Mouse (Mus musculus): Measurements from ENCODE around the gene Gopc. TPM values are rescaled to one million over a fixed set of nuclear protein-coding genes. Genes with fewer than 3 reads are reported as not detected.

Gene Gopc
- polyA plus RNA-seq, 1 experiment from 2014 or later = 20.2 TPM

DNA sequence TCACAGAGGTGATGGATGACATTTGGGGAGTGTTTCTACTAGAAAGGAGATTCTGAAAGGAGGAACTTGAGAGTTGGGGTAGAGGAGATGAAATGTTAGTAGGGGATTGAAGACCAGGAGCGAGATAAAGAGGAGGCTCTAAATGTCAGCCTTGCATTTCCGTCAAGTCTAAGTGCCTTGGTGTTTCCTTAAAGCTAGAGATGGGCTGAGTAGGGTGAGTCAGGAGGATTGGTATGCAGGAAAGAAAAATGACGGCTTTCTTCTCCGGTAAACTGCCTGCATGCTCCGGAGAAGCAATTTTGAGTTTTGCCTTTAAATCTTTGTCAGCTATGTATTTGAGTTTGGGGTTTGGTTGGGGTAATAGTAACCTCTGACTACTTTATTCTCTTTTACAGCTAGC is 37.0 kb upstream of the Gopc start:
- Histone ChIP-seq H3K4me1 (replicated peaks; ENCODE audit: control insufficient read depth, insufficient read depth, low read length) (peaks cover 16% of the 10 kb centered on the region), H3K4me3 (ENCODE audit: low read length) (peak overlapping the region; percentile 100), H3K4me2 (ENCODE audit: low read depth, low read length) (peak overlapping the region; percentile 87), H3K9ac (ENCODE audit: low read length) (peak overlapping the region; percentile 95; the same call in 1 of the 2 replicates), H3K27me3 (ENCODE audit: control insufficient read depth, insufficient read depth, low read depth, low read length) (no peaks in the 10 kb centered on the region), H3K9me3 (ENCODE audit: control insufficient read depth, low read length) (no peaks in the 10 kb centered on the region), H3K36me3 (ENCODE audit: control insufficient read depth, insufficient read depth, low read length) (peaks cover 2% of the 10 kb centered on the region; the same call in 1 of the 2 replicates), H3K27ac (ENCODE audit: low read length) (no peak overlapping the region)
- no peak for ATAC-seq (ENCODE audit: low read depth)
- WGBS = 30% methylated on average over 5 of the region's 5 CpGs

DNA sequence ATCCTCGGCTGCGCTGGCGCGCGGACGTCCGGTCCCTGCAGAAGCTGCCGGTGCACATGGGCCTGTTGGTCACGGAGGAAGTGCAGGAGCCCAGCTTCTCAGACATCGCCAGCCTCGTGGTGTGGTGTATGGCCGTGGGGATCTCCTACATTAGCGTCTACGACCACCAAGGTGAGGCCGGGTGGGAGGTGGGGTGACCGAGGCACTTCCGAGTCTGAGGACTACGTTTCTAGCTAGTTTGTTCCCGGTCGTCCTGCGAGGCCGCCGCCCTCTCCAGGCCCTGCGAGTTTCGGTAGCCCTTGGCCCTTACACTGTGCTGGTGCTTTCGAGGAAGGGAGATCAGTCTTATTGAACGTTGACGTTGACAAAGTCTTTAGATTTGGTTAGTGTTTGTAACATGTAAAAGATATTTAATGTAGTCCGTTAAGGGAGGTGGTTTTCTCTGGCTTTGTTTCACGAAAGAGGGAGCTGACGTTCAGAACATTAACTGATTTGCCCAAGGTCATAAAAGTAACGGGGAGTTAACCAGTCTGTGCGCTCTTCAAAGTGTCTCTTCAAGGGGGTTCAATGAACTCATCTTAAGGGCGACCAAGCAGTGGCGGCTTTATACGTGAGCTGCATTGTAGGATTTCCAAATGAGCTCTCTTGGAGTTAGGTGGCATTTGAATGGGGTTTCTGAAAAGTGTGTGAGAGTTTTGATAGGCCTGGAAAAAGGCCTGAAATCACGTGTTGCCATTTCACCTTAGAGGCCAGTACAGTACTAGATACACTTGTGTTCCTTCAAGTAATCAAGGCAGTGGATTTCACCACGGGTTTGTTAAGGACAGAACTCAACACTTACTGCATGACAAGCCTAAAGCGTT is 36.3 kb upstream of the Gopc start:
- Histone ChIP-seq H3K27ac (ENCODE audit: low read length) (peak overlapping the region; percentile 93), H3K36me3 (ENCODE audit: control insufficient read depth, insufficient read depth, low read length) (peaks cover 2% of the 10 kb centered on the region; the same call in 1 of the 2 replicates), H3K4me1 (replicated peaks; ENCODE audit: control insufficient read depth, insufficient read depth, low read length) (peaks cover 16% of the 10 kb centered on the region), H3K27me3 (ENCODE audit: control insufficient read depth, insufficient read depth, low read depth, low read length) (no peaks in the 10 kb centered on the region), H3K4me3 (ENCODE audit: low read length) (peak overlapping the region; percentile 100), H3K4me2 (ENCODE audit: low read depth, low read length) (peak overlapping the region; percentile 87), H3K9ac (ENCODE audit: low read length) (peak overlapping the region; percentile 95), H3K9me3 (ENCODE audit: control insufficient read depth, low read length) (no peaks in the 10 kb centered on the region)
- ATAC-seq (ENCODE audit: low read depth) = peak; percentile 18
- under 1% methylated on average over 39 of the region's 39 CpGs for WGBS

DNA sequence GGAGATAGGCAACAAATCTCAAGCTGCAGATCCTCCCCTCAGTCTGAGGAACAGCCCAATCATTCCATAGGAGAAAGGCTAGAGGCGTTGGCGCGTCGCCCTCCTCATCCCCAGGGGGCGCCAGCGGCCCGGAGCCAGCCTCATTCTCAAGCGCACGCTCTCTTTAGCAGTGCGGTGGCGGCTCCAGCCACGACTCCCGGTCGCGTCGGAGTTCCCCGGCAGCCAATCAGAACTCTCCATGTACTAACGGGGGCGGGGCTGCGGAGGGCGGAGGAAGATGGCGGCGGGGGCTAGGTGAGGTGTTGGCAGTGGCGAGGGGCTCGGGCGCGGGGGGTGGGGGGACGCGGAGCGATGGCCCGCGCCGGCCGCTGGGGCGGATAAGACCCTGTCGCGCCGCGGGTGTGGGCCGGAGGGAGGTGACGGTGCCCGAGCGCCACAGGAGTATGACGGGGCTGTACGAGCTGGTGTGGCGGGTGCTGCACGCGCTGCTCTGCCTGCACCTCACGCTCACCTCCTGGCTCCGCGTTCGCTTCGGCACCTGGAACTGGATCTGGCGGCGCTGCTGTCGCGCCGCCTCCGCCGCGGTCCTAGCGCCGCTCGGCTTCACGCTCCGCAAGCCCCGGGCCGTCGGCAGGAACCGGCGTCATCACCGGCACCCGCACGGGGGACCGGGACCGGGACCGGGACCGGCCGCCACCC is 35.5 kb upstream of the Gopc start, which contains the start of gene Nus1:
TSS of gene Nus1 (plus strand) at position 249 of the 699 bp plus-strand sequence.
- under 1% methylated on average over 70 of the region's 79 CpGs for WGBS
- H3K9ac ChIP-seq (ENCODE audit: low read length) = peak within 1 kb of the TSS; percentile 95
- no peaks in the 10 kb centered on the region for H3K9me3 ChIP-seq (ENCODE audit: control insufficient read depth, low read length)
- peaks cover 16% of the 10 kb centered on the region for H3K4me1 ChIP-seq (replicated peaks; ENCODE audit: control insufficient read depth, insufficient read depth, low read length)
- no peaks in the 10 kb centered on the region for H3K27me3 ChIP-seq (ENCODE audit: control insufficient read depth, insufficient read depth, low read depth, low read length)
- peak within 1 kb of the TSS; percentile 87 for H3K4me2 ChIP-seq (ENCODE audit: low read depth, low read length)
- ATAC-seq (ENCODE audit: low read depth) = peak; percentile 99
- peaks cover 2% of the 10 kb centered on the region; the same call in 1 of the 2 replicates for H3K36me3 ChIP-seq (ENCODE audit: control insufficient read depth, insufficient read depth, low read length)
- peak within 1 kb of the TSS; percentile 93 for H3K27ac ChIP-seq (ENCODE audit: low read length)
- H3K4me3 ChIP-seq (ENCODE audit: low read length) = peak within 1 kb of the TSS; percentile 100

DNA sequence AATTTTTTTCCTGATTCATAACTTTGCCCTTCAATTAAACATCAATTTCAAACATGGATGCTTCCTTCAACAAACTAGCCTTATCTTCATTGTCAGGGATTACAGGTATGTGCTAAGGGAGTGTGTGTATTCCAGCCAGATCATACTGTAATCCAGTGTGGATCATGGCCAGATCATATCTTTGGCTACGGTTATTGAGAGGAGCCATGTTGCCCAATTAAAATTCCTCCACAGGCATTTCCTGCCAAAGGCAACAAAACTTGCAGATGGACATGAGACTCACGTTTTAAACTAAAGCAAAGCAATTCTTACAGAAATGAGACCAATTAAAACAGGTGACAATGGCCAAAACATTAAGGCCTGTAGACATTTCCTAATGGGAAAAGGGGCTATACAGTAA is 34.5 kb upstream of the Gopc start:
- Histone ChIP-seq H3K4me2 (ENCODE audit: low read depth, low read length) (peak overlapping the region; percentile 58), H3K27me3 (ENCODE audit: control insufficient read depth, insufficient read depth, low read depth, low read length) (no peaks in the 10 kb centered on the region), H3K9me3 (ENCODE audit: control insufficient read depth, low read length) (no peaks in the 10 kb centered on the region), H3K36me3 (ENCODE audit: control insufficient read depth, insufficient read depth, low read length) (peaks cover 2% of the 10 kb centered on the region; the same call in 1 of the 2 replicates), H3K9ac (ENCODE audit: low read length) (peak overlapping the region; percentile 59), H3K4me1 (replicated peaks; ENCODE audit: control insufficient read depth, insufficient read depth, low read length) (peaks cover 16% of the 10 kb centered on the region), H3K27ac (ENCODE audit: low read length) (no peak overlapping the region), H3K4me3 (ENCODE audit: low read length) (peak overlapping the region; percentile 100)
- ATAC-seq (ENCODE audit: low read depth) = no peak
- whole genome bisulfite sequencing = 32% methylated on average over 2 of the region's 2 CpGs

DNA sequence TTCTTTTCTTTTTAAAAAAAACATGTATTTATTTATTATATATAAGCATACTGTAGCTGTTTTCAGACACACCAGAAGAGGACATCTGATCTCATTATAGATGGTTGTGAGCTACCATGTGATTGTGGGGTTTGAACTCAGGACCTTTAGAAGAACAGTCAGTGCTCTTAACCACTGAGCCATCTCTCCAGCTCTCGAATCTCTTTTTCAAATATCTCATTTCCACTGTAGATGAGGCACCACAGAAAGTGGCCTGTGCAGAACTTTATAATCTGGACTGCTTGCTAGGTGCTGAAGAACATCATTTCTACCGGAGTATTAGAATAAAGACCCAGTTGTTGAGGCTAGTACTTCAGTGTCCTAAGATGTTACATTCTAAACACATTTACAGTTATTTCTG is 33.1 kb upstream of the Gopc start:
- Histone ChIP-seq H3K4me1 (replicated peaks; ENCODE audit: control insufficient read depth, insufficient read depth, low read length) (peaks cover 13% of the 10 kb centered on the region), H3K4me3 (ENCODE audit: low read length) (no peak overlapping the region), H3K4me2 (ENCODE audit: low read depth, low read length) (no peak overlapping the region), H3K27ac (ENCODE audit: low read length) (no peak overlapping the region), H3K9ac (ENCODE audit: low read length) (no peak overlapping the region), H3K9me3 (ENCODE audit: control insufficient read depth, low read length) (no peaks in the 10 kb centered on the region), H3K36me3 (ENCODE audit: control insufficient read depth, insufficient read depth, low read length) (no peaks in the 10 kb centered on the region), H3K27me3 (ENCODE audit: control insufficient read depth, insufficient read depth, low read depth, low read length) (no peaks in the 10 kb centered on the region)
- WGBS = 83% methylated on average over 2 of the region's 2 CpGs
- no peak for ATAC-seq (ENCODE audit: low read depth)

- no peaks in the 10 kb centered on the region for H3K9me3 ChIP-seq (ENCODE audit: control insufficient read depth, low read length)
- ATAC-seq (ENCODE audit: low read depth) = no peak
- H3K36me3 ChIP-seq (ENCODE audit: control insufficient read depth, insufficient read depth, low read length) = no peaks in the 10 kb centered on the region
- H3K4me1 ChIP-seq (replicated peaks; ENCODE audit: control insufficient read depth, insufficient read depth, low read length) = no peaks in the 10 kb centered on the region
- no peak overlapping the region for H3K4me2 ChIP-seq (ENCODE audit: low read depth, low read length)
- H3K4me3 ChIP-seq (ENCODE audit: low read length) = no peak overlapping the region
- H3K27ac ChIP-seq (ENCODE audit: low read length) = no peak overlapping the region
- WGBS = 92% methylated on average over 2 of the region's 2 CpGs
- no peak overlapping the region for H3K9ac ChIP-seq (ENCODE audit: low read length)
- H3K27me3 ChIP-seq (ENCODE audit: control insufficient read depth, insufficient read depth, low read depth, low read length) = no peaks in the 10 kb centered on the region
Observed at GRCm38 (mm10) chr10:52407526-52407925, 25.6 kb upstream of the Gopc start.

DNA sequence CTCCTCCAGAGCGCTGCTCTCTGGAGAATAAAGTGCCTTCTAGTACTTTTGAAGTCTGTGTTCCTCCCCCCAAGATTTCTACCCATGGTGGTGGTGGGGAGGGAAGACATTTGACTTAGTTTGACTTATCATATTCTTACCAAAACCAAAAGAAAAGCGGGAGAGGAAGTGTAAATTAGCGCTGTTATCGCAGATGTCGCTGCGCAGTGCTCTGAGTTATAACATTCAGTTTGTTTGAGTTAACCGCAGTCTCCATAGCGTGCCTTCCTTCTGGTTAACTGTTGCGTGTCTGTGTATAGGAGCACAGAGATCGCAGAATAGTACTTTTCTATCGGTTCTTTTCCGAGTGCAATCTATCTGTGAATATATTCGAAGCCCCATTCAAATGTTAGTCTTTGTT is 23.2 kb upstream of the Gopc start:
- no peak overlapping the region for H3K4me3 ChIP-seq (ENCODE audit: low read length)
- H3K27me3 ChIP-seq (ENCODE audit: control insufficient read depth, insufficient read depth, low read depth, low read length) = no peaks in the 10 kb centered on the region
- no peak overlapping the region for H3K9ac ChIP-seq (ENCODE audit: low read length)
- no peaks in the 10 kb centered on the region for H3K4me1 ChIP-seq (replicated peaks; ENCODE audit: control insufficient read depth, insufficient read depth, low read length)
- ATAC-seq (ENCODE audit: low read depth) = no peak
- no peaks in the 10 kb centered on the region for H3K36me3 ChIP-seq (ENCODE audit: control insufficient read depth, insufficient read depth, low read length)
- H3K4me2 ChIP-seq (ENCODE audit: low read depth, low read length) = no peak overlapping the region
- WGBS = 80% methylated on average over 13 of the region's 13 CpGs
- no peak overlapping the region for H3K27ac ChIP-seq (ENCODE audit: low read length)
- no peaks in the 10 kb centered on the region for H3K9me3 ChIP-seq (ENCODE audit: control insufficient read depth, low read length)

DNA sequence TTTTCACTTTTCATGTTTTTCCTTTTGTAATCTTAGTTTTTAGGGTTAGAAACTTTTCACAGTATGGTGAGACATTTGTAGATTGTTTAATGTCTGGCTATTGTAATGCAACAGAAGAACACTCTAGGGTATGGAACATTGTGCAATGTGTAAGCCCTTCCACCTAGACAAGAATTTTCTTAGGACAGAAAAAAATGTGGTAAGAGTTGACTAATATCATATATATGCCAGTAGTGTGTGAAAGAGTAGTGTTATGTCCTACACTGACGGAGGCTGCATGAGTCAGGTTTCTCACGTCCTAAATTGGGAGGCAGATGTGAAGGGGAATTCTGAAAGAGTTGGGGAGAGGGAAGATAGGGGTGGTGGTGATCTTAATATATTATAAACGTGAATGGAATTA is 17.8 kb upstream of the Gopc start:
- H3K27ac ChIP-seq (ENCODE audit: low read length) = no peak overlapping the region
- no peaks in the 10 kb centered on the region for H3K36me3 ChIP-seq (ENCODE audit: control insufficient read depth, insufficient read depth, low read length)
- H3K9me3 ChIP-seq (ENCODE audit: control insufficient read depth, low read length) = no peaks in the 10 kb centered on the region
- no peaks in the 10 kb centered on the region for H3K4me1 ChIP-seq (replicated peaks; ENCODE audit: control insufficient read depth, insufficient read depth, low read length)
- no peak overlapping the region for H3K4me3 ChIP-seq (ENCODE audit: low read length)
- H3K27me3 ChIP-seq (ENCODE audit: control insufficient read depth, insufficient read depth, low read depth, low read length) = no peaks in the 10 kb centered on the region
- no peak overlapping the region for H3K9ac ChIP-seq (ENCODE audit: low read length)
- H3K4me2 ChIP-seq (ENCODE audit: low read depth, low read length) = no peak overlapping the region
- no peak for ATAC-seq (ENCODE audit: low read depth)
- WGBS = 57% methylated on average over 3 of the region's 3 CpGs

GRCm38 (mm10) chr10:52398715-52399114 is 16.8 kb upstream of the Gopc start:
- no peak overlapping the region for H3K4me3 ChIP-seq (ENCODE audit: low read length)
- H3K36me3 ChIP-seq (ENCODE audit: control insufficient read depth, insufficient read depth, low read length) = no peaks in the 10 kb centered on the region
- ATAC-seq (ENCODE audit: low read depth) = no peak
- H3K9ac ChIP-seq (ENCODE audit: low read length) = no peak overlapping the region
- H3K27me3 ChIP-seq (ENCODE audit: control insufficient read depth, insufficient read depth, low read depth, low read length) = no peaks in the 10 kb centered on the region
- no peaks in the 10 kb centered on the region for H3K9me3 ChIP-seq (ENCODE audit: control insufficient read depth, low read length)
- H3K4me1 ChIP-seq (replicated peaks; ENCODE audit: control insufficient read depth, insufficient read depth, low read length) = no peaks in the 10 kb centered on the region
- H3K27ac ChIP-seq (ENCODE audit: low read length) = no peak overlapping the region
- WGBS = 69% methylated on average over 2 of the region's 2 CpGs
- H3K4me2 ChIP-seq (ENCODE audit: low read depth, low read length) = no peak overlapping the region
